Mouse (Mus musculus) kidney, adult 2 months (tissue): Measurements from ENCODE around the gene Meis2.

Experiments
- CTCF ChIP-seq: fragments of 200-500 bp; conservative IDR thresholded peaks from 2 replicates; pipeline ENCODE4 v1.5.1; 2011; ENCODE audit warnings: low read depth, mild to moderate bottlenecking, control low read depth, low read length, moderate library complexity, mixed read lengths; ENCODE audit not compliant: insufficient read depth, insufficient read length
- POLR2A ChIP-seq: fragments of 200-500 bp; IDR thresholded peaks from one replicate; pipeline ENCODE4 v1.6.1; 2011; ENCODE audit warnings: low read depth, low read length, control low read depth

- TF ChIP-seq POLR2A = no peak
- no peak for TF ChIP-seq CTCF
Observed at GRCm38 (mm10) chr2:116061401-116062021, 4.1 kb downstream of the Meis2 start.
